Mouse (Mus musculus): ENCODE data around the gene Gm5475.

Gene Gm5475

GRCm38 (mm10) chr15:100414011-100414410 lies 7.9 kb upstream of the Gm5475 start:
- no peak for DNase-seq

GRCm38 (mm10) chr15:100414942-100415341 lies 7.0 kb upstream of the Gm5475 start:
- DNase-seq, result no peak

- DNase-seq, result no peak
Measured at GRCm38 (mm10) chr15:100415684-100416083, 6.3 kb upstream of the Gm5475 start.

- DNase-seq, result no peak
Measured at GRCm38 (mm10) chr15:100417854-100418450, 4.0 kb upstream of the Gm5475 start.

- no peak for DNase-seq
Measured at GRCm38 (mm10) chr15:100419311-100419710, 2.6 kb upstream of the Gm5475 start.

GRCm38 (mm10) chr15:100419901-100420745 lies 1.8 kb upstream of the Gm5475 start:
- no peak for DNase-seq

- DNase-seq, result no peak
Measured at GRCm38 (mm10) chr15:100421059-100421757, 739 bp upstream of the Gm5475 start.

GRCm38 (mm10) chr15:100422476-100422875 lies 529 bp downstream of the Gm5475 start:
- no peak for DNase-seq

GRCm38 (mm10) chr15:100422899-100423860 lies 1.2 kb downstream of the Gm5475 start:
- DNase-seq, result peak; percentile 96

GRCm38 (mm10) chr15:100423916-100424315 lies 2.0 kb downstream of the Gm5475 start:
- no peak for DNase-seq

GRCm38 (mm10) chr15:100424396-100425122 lies 2.6 kb downstream of the Gm5475 start, which contains the start of gene Slc11a2:
Gene Slc11a2, minus strand, starts transcription at chr15:100425072.
- DNase-seq, result no peak

- no peak for DNase-seq
Measured at GRCm38 (mm10) chr15:100428296-100428905, 6.5 kb downstream of the Gm5475 start.

- DNase-seq, result peak; percentile 36
Measured at GRCm38 (mm10) chr15:100429959-100430565, 8.1 kb downstream of the Gm5475 start.

- DNase-seq, result no peak
Measured at GRCm38 (mm10) chr15:100433234-100433633, 11.3 kb downstream of the Gm5475 start.

- DNase-seq, result no peak
Measured at GRCm38 (mm10) chr15:100436112-100436511, 14.2 kb downstream of the Gm5475 start.

GRCm38 (mm10) chr15:100436518-100436917 lies 14.6 kb downstream of the Gm5475 start:
- no peak for DNase-seq

GRCm38 (mm10) chr15:100443126-100443922 lies 21.4 kb downstream of the Gm5475 start:
- DNase-seq, result peak; percentile 74

GRCm38 (mm10) chr15:100446887-100447286 lies 24.9 kb downstream of the Gm5475 start:
- no peak for DNase-seq

GRCm38 (mm10) chr15:100448572-100448971 lies 26.6 kb downstream of the Gm5475 start:
- DNase-seq, result no peak

- no peak for DNase-seq
Measured at GRCm38 (mm10) chr15:100449495-100449894, 27.5 kb downstream of the Gm5475 start.

Data from cerebellum, adult 11 months (tissue).